Mouse (Mus musculus) NIH3T3 (cell line): ENCODE results near the gene Pcnx2.

Experiments used
- DNase-seq: peaks from one replicate; pipeline ENCODE4 v3.0.0-alpha.2; 2012; ENCODE audit warnings: low read depth

Gene Pcnx2

DNA sequence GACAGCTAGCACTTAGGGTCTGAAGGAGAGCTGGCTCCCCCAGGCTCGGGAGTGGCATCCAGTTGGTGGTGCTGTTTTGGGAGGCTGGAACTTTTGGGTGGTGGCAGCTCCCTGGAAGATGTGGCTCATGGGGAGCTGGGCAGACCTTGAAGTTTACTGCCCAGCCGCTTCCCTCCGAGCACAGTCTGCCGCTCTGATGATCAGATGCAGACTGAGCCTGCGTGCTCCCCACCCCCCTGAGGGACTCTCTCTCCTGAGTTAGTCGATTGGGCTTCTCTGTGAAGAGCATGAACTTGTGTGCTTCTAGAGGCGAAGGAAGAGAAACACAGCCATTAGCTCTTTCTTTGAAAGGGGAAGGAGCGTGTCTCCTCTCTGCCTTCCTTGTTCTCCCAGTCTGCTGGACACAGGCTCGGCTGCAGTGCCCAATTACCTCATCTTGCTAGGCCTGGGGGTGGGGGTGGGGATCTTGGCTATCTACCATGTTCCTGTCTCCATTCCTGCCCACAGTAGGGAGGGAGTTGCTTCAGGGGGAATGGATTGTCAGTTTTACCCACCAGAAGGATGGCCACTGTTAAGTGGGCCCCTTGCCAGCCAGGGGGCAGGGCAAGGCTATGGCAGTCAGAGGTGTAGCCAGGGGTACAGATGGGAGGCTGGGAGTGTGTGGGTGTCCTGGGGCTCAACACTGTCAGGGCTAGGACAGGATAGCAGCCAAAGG is 141.6 kb downstream of the Pcnx2 start:
- peak; percentile 75 for DNase-seq

DNA sequence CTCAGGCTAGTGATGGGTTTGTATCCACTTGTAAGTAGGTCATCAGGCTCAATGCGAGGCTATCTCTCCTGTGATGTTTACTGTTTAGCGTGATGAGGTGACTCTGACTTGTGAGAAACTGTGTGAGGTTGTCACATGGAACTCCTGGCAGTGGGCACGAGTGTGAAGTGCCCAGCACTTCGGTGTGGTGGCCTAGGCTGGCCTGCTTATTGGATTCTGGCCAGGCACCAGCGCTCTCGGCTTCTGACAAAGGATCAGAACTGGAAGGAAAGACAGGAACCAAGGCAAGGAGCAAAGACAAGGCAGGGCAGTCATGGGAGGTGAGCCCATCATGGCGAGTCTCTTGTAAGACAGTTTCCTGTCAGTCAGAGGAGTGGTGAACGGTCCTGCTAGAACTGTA is 142.2 kb downstream of the Pcnx2 start:
- no peak for DNase-seq

DNA sequence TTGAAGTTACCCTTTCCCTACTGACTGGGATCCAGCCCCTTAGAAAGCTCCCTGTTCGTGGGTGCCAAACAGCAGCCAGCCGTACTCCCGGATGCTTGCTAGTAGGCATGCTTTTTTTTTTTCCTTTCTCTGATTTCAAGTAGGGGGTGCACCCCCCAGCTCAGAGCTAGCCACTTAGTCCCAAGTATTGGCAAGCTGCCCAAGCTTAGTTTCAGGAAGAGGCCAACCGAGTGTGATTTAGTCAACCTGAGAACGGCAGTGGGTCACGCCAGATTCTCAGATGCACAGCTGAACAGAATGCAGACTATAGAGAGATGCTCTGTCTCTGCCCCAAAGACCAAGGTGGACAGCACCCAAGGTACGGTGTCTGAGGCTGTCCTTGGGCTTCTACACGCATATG is 147.3 kb downstream of the Pcnx2 start:
- DNase-seq = no peak

DNA sequence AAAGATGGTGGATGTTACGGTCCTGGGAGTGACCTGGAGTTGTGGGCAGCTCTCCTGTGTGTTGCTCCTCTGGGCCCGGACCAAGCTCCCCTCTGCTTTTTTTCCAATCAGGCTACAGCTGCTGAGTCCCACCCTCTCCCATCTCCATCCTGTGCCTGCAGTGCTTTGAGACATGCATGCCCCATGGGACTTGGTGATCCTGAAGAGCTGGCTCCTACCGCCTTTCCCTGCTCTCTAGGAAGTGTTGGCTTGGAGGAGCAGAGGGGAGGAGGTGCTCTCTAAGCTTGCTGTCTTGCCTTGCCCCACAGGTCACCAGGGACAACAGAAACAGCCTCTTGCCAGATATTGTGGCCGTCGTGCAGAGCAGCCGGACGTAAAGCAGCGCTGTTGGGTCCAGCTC is 150.7 kb downstream of the Pcnx2 start:
- DNase-seq = no peak

DNA sequence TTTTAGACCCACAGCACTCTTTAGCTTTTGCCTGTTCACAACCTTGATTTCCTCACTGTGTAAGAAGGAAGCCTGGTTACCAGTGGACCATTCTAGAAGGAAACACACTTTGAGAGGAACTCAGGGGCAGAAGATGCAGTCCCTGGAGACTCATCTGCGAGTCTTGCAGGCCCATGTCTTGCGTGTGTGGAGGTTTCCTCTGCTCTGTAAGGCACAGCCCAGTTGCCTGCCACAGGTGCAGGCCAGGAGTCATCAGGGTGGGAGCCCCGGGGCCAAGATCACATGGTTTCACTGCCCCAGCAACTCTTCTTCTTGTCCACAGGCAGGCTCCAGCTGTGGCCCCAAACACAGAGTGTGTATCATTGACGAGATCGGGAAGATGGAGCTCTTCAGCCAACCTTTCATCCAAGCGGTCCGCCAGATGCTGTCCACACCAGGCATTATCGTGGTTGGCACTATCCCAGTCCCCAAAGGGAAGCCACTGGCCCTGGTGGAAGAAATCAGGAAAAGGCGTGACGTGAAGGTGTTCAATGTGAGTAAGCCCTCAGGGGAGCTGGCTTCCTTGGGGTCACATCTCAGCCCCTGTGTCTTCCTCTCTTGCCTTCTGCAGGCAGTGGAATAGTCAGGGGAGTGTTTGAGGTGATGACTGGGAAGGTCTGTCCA is 153.1 kb downstream of the Pcnx2 start:
- no peak for DNase-seq

DNA sequence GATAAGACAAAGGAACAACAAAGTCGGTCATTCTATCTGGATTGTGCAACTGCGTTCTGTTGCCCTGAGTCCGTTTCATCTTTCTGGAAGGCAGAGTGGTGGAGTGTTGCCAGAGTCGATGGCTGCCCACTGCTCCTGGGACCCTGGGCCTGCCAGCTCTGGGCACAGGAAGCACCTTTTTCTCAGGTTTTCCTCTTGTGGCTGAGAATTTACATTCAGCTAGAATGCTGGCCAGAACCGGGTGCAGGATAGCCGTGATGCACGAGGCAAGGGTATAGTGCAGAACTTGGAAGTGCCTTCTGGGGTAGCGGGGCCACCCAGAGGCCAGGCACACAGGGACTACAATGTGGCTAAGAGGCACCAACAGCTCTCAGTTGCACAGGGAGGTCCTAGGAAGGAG is 155.7 kb downstream of the Pcnx2 start:
- no peak for DNase-seq

DNA sequence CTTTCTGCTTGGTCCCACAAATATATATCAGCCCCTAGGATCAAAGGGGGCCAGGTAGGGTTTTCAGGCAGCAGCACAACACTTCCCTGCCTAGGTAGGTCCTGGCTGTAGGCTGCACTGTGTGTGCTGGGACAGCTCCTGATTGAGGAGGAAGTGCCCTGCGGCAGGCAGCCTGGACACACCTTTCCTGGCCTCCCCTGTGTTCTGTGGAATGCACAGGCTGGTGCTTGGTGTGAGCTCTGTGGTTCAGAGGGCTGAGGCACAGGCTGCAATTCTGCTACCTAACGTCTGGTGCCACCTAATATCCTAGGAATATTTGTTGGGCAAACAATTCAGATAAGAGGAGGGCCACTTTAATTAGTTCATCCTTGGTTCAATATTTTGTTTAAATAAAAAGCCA is 156.3 kb downstream of the Pcnx2 start:
- no peak for DNase-seq

DNA sequence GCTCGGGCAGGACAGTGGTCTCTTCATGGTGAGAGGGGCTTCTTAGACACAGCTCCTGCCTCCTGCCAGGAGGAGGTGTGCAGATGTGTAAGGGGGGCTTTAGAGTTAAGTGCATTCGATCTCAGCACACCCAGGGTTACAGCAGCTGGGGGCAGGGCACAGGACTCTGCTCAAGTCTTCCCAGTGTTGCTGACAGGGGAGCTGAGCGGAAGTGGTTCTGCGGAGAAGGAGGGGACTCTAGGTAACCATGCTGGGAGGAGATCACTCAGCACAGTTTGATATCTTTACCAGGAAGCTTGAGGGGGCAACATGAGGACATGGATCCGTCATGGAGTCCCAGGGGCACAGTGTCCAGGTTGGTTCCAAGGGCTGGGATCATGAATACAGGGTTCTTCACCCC is 156.7 kb downstream of the Pcnx2 start:
- no peak for DNase-seq

DNA sequence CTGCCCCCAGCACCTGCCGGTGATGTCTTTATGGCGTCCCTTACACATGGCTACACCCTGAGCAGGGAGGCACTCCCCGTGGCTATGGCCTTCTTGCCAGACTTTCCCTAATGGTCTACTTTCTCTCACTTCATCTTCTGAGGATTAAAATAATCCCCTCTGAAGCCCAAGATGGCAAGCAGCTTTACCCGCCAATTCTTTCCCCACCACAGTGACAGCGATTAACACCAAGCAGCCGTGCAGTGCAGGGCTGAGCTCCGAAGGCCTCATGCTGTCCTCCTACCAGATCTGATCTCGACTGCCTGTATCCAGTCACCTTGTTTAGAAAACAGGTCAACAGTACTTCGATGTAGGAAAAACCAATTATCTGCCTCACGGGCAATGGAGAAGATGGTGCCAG is 157.5 kb downstream of the Pcnx2 start:
- no peak for DNase-seq

DNA sequence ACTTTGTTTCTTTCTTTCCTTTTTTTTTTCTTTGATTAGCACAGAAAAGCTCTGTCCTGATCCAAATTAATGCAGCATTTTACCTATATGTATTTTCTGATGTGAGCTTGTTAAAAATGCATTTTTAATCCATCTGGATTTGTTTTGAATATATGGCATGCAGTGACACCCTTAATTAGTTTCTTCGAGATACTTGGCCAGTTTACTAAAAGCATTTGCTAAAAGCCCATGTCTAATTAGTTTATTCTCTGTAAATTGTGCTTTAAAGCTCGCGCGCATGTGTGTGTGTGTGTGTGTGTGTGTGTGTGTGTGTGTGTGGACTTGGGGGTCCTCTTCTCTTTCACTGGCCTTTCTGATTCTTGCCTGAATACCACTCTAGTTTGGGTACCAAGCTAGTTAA is 159.2 kb downstream of the Pcnx2 start:
- no peak for DNase-seq

DNA sequence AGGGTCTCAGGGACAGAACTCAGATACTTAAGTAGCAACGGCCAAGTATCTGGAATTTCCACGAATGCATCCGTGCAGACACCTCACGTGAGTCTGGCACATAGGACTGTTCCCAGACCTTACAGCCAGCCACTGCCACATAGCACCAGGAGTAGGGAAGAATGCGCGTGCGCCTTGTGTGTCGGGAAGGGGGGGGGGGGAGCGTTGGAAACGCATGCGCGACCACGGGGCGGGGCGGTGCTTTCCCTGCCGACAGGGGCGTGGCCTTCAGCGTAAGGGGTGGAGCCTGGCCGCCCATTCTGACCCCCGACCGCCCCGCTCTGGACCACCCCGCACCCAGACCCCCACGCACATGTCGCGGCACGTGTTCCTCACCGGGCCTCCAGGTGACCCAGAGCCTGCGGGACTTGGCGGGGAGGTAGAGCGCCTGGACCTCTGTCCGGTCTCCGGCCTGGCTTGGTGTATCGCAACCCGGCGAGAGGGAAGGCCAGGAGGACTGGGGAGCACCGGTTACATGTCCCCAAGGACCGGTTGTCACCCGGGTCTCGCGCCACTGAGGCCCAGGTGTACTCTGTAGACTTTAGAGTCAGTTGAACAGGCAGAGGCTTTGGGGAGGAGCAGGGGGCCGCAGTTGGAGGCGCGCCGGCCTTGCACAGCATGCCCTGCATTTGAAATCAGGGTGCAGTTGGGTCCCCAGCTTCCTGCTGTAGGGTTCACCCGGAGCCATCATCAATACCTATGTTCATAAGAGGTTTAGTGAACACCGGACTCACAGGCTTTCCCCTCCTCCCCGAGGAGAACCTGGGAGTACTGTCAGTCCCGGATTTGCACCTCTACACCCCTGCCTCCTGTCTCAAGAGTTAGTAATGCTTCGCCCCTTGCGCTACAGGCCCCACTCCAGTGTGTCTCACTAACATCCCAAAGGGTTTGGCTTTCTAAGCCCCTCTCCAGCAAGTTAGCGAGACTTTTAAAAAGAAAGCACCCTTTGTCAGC is 163.9 kb downstream of the Pcnx2 start:
- DNase-seq = peak; percentile 96

DNA sequence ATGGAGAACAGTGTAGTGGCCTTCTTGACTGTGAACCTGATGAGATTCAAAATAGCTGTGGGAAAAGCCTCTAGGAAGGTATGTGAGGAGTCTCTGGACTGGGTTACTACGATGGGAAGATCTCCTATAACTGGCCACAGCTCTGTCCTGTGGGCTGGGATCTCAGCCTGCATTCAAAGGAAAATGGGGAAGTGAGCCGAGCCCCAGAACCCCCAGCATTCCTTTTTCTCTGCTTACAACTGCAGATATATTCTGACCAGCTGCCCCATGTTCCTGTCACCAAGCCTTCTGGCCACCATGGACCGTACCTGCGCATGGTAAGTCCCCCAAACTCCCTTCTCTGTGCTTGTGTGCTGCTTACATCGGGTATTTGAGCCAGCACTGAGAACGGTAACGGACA is 168.4 kb downstream of the Pcnx2 start, which contains the start of gene Ntpcr:
TSS of gene Ntpcr (plus strand) at position 218 of the 400 bp plus-strand sequence.
- DNase-seq = no peak

DNA sequence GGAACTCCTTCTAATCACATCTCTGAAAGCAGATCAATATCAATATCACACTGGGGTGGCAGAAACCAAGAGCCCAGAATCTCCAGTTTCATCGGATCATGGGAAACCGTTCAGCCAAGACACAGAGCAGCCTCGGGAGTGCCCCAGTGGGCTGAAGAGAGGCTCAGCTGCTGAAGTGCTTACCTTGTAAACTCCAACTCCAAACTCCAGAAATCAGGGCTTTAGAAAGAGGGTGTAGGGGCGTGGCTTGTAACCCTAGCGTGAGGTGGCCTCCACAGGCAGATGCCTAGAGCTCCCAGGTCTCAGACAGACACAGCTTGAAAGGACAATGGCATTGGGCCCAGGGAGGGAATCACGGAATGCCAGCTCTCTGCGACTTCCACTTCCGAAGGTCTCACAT is 170.3 kb downstream of the Pcnx2 start:
- no peak for DNase-seq

DNA sequence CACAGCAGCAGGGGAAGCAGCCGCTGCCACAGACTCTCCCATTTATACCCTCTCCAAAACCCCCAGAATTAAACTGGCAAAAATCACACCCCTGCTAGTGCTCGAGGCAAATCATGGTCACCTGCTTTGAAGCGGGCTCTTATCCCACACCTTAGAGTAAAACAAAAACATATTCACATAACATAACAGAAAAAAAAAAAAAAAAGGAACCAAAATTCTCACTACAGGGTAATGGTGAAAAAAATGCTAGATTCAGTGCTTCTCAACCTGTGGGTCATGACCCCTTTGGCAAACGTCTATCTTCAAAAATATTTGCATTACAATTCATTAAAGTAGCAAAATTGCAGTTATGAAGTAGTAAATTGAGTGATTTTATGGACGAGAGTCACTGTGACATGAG is 171.1 kb downstream of the Pcnx2 start:
- DNase-seq = no peak

DNA sequence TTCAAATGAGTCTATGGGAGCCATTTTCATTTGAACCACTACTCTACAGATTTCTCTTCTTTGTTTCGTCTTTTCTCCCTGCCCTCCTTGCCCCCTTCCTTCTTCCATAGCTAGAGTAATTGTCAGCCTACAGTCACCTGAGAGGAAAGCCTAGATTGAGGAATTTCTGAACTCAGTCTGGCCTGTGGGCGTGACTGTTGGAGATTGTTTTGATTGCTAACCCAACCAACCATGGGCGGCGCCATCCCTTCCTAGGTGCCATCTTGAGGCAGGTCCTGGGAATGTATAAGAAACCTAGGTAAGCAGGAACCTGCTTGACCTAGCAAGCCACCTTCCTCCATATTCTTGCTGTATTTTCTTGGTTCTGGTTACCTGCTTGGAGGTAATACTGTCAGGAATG is 172.0 kb downstream of the Pcnx2 start:
- no peak for DNase-seq

DNA sequence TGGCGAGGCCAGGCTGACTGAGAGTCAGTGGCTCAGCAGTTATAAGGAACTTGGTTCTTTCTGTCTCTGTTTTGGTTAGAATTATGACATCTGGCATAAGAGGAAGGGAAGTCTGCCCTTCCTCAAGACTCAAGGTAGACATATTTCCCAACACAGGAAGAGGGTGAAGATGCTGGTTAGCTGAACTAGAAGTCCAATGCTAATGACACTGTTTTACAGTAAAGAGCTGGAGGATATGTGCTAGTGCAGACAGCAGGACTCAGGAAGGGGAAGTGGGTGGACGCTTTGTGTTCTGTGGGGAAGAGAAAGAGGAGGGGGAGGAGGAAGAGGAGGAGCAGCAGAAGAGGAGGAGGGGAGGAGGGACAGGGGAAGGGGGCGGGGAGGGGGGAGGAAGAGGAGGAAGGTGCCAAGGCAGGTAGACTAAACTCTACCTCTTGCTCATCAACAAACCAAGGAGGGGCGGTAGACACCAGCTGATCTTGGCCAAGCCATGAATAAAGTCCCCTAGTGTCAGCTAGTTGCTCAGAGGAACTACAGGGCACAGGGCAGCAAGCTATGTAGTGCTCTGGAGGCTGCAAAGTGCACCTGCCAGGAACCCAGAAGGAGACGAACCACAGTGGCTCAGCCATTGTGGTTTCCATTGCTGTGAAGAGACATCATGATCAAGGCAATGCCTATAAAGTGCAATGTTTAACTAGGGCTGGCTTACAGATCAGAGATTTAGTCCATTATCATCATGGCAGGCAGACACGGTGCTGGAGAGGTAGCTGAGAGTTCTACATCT is 172.9 kb downstream of the Pcnx2 start:
- DNase-seq = no peak

DNA sequence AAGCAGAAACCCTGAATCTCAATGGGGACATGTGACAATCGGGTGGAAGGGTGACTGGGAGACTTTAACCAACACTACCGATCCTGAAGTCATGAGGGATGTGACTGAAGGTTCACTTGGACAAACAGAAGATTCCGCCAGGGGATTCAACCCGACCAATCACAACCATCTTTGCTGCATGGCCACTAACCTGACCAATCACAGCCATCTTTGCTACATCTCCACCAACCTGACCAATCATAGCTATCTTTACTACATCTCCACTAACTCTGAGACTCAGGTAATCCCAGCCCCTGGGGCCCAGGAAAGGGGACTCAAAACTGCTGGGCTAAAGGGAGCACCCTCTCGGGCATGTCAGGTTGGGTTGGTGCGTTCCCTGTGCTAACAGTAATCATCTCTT is 174.7 kb downstream of the Pcnx2 start:
- no peak for DNase-seq

DNA sequence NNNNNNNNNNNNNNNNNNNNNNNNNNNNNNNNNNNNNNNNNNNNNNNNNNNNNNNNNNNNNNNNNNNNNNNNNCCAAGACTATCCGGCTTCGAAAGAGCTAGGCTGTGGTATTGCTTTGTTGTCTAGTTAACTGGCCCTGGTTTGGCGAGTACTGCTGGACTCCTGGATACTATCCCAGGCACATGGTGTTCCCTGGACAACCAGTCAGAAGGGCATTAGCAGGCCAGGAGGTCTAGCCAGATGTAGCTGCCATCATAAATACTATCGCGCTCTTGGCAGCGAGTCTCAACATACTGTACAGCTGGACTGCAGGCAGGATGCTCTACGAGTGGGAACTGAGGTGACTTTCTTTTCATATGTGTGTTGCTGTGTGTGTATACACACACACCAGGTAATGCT is 175.4 kb downstream of the Pcnx2 start:
- DNase-seq = peak; percentile 64

DNA sequence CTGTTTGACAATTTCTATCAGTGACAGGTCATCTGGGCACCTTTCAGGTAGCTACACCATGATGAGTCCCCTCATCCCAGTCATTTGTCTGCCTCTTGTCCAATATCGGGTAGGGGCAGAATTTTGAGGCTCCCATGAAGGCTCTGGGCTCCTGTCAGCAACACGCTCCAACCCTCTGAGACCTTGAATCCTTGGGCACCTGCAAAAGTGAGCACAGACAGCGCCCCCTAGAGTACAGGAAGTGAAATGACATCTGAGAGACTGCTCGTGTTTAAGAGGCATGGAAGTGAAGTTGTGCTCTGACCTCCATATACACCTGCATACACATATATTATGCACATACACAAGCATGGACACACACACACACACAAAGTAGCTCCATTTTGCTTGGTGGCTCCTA is 179.2 kb downstream of the Pcnx2 start:
- DNase-seq = no peak

DNA sequence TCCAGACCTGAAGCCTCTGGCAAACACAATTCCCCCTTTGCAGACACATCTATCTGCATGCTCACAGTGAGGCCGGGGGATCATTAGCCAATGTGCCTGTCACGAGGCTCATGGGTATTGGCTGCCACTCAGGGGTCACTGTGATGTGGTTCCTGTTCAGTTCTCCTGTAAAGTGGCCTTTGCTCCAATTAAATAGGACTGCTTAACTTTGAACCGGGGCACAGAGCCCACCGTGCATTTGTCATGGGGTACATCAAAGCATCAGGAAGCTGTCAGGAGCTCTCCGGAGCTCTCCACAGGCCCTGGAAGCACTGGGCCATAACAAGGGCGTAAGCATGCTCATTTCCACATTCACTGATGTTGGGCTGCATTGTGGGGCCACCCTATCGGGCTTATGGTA is 181.5 kb downstream of the Pcnx2 start:
- no peak for DNase-seq

DNA sequence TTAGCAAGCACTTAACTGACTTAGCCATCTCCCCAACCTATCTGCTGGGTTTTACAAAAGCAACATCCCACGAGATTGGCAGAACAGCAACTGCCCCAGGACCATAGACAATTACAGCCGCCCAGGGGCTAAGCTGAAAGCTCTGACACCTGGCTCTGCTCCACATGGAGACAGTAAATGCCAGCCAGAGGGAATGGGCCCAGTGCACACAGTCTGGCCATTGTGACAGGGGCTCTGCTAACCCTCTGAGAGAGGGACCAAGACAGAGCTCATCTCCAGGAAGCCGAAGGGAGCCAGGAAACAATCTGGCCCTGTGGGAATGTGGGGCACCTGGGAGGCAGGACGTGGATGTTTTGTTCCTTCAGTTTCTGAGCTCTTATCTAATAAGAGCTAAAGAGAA is 181.9 kb downstream of the Pcnx2 start:
- DNase-seq = no peak

DNA sequence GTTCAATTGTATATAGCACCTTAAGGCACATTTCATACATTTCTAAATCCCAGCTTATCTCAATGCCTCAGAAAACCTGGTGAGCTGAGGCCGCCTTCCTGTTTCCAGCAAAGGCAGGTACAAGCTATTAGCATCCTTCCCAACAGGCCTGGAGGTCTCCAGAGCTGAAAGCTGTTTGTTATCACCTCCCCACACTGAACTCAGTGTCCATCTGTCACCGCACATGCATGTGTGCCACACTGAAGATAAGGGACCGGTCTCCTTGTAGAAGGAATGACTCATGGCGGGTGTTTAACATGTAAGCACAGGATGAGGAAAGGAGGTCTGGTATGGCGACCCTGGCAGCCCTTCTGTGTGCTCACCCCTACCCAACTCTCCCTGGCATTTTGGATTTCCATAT is 186.6 kb downstream of the Pcnx2 start:
- no peak for DNase-seq
